Mouse (Mus musculus) adrenal gland, adult 2 months (tissue): Measurements from ENCODE around the gene Ufd1. TPM values are rescaled to one million over a fixed set of nuclear protein-coding genes. Genes with fewer than 3 reads are reported as not detected.

Source experiments
- polyA plus RNA-seq: library from polyadenylated mRNA; depleted of rRNA; stranded (reverse); fragments of >200 nt; gene quantifications from 2 replicates; pipeline ENCODE4 v1.2.3, GENCODE M21; 2012; rRNA removed
- total RNA-seq, 2 experiments: library from RNA; stranded (reverse); gene quantifications; 2 replicates each; pipeline ENCODE4 v1.2.3; 2021

The Ufd1 gene
- total and polyA plus RNA-seq, 3 experiments: 27.1 to 115 (median 102) TPM

Other genes with a start within 250 kb of the Ufd1 start
- under 1 TPM in 1 of 2 experiments, not detected in 1; 0.28 TPM for gene Tbx1, start 221.1 kb upstream of the Ufd1 start, total RNA-seq
- gene Tbx1, start 221.1 kb upstream of the Ufd1 start, polyA plus RNA-seq: 0.47 and 0.49 TPM in 2 replicates
- gene Gp1bb, start 189.4 kb upstream of the Ufd1 start, total RNA-seq: not detected
- gene Gp1bb, start 189.4 kb upstream of the Ufd1 start, polyA plus RNA-seq: 2.1 and 4.0 TPM in 2 replicates
- gene Gm49601, start 185.4 kb upstream of the Ufd1 start, total RNA-seq: 1 to 10 TPM; 2.4 to 3.6 TPM
- 3.7 and 4.0 TPM in 2 replicates for gene Gm49601, start 185.4 kb upstream of the Ufd1 start, polyA plus RNA-seq
- 10 to 100 TPM; 12.6 to 12.9 TPM for gene Sept5, start 181.8 kb upstream of the Ufd1 start, total RNA-seq
- gene Sept5, start 181.8 kb upstream of the Ufd1 start, polyA plus RNA-seq: 8.0 and 9.1 TPM in 2 replicates
- 10 to 100 TPM in 1 of 2 experiments, 1 to 10 TPM in 1; 3.5 to 16.9 TPM for gene Cldn5, start 34.9 kb upstream of the Ufd1 start, total RNA-seq
- gene Cldn5, start 34.9 kb upstream of the Ufd1 start, polyA plus RNA-seq: 68.7 and 108 TPM in 2 replicates
- 1 to 10 TPM; 5.8 to 8.7 TPM for gene Cdc45, start 208 bp downstream of the Ufd1 start, total RNA-seq
- gene Cdc45, start 208 bp downstream of the Ufd1 start, polyA plus RNA-seq: 4.8 and 5.7 TPM in 2 replicates
- 10 to 100 TPM; 14.0 to 18.6 TPM for gene 2510002D24Rik, start 24.8 kb downstream of the Ufd1 start, total RNA-seq
- 61.3 and 69.2 TPM in 2 replicates for gene 2510002D24Rik, start 24.8 kb downstream of the Ufd1 start, polyA plus RNA-seq
- gene Gm28539, start 24.8 kb downstream of the Ufd1 start, total RNA-seq: 1 to 10 TPM; 4.6 to 7.5 TPM
- gene Gm28539, start 24.8 kb downstream of the Ufd1 start, polyA plus RNA-seq: 0.47 and 0.51 TPM in 2 replicates
- 10 to 100 TPM; 60.9 to 61.2 TPM for gene Mrpl40, start 65.1 kb downstream of the Ufd1 start, total RNA-seq
- 9.0 TPM in 2 replicates for gene Mrpl40, start 65.1 kb downstream of the Ufd1 start, polyA plus RNA-seq
- 10 to 100 TPM; 33.0 to 37.9 TPM for gene Hira, start 65.3 kb downstream of the Ufd1 start, total RNA-seq
- 43.3 and 49.6 TPM in 2 replicates for gene Hira, start 65.3 kb downstream of the Ufd1 start, polyA plus RNA-seq